Mouse (Mus musculus) ES-Bruce4 (cell line): ENCODE data around the gene Dchs2. TPM values are rescaled to one million over a fixed set of nuclear protein-coding genes. Genes with fewer than 3 reads are reported as not detected.

ENCODE experiments used
- H3K27ac ChIP-seq: 2 replicates; pipeline ENCODE4 v1.5.1; 2012; ENCODE audit warnings: low read length, inconsistent platforms; ENCODE audit not compliant: insufficient read depth
- H3K27me3 ChIP-seq: 2 replicates; pipeline ENCODE4 v1.6.1; 2012; ENCODE audit warnings: mild to moderate bottlenecking, low read length, inconsistent platforms; ENCODE audit not compliant: control insufficient read depth, poor library complexity, insufficient read depth, severe bottlenecking
- H3K36me3 ChIP-seq: 2 replicates; pipeline ENCODE4 v1.6.1; 2012; ENCODE audit warnings: inconsistent platforms, mild to moderate bottlenecking, low read length, moderate library complexity; ENCODE audit not compliant: control insufficient read depth, poor library complexity, insufficient read depth, severe bottlenecking
- H3K4me1 ChIP-seq: one replicate; pipeline ENCODE4 v1.8.1; 2011; ENCODE audit warnings: low read length; ENCODE audit not compliant: control insufficient read depth, insufficient read depth
- H3K4me3 ChIP-seq: 2 replicates; pipeline ENCODE4 v1.5.1; 2011; ENCODE audit warnings: low read depth, mild to moderate bottlenecking, low read length
- H3K9ac ChIP-seq: 2 replicates; pipeline ENCODE4 v1.6.1; 2012; ENCODE audit warnings: low read depth, mild to moderate bottlenecking, inconsistent platforms; ENCODE audit not compliant: poor library complexity, severe bottlenecking
- H3K9me3 ChIP-seq: replicated peaks from 2 replicates; pipeline ENCODE4 v1.6.1; 2012; ENCODE audit warnings: mild to moderate bottlenecking, low read length, inconsistent platforms; ENCODE audit not compliant: control insufficient read depth, poor library complexity, insufficient read depth, severe bottlenecking
- CTCF ChIP-seq: IDR thresholded peaks from one replicate; pipeline ENCODE4 v1.8.1; 2011; ENCODE audit warnings: low read depth, low read length
- EP300 ChIP-seq: IDR thresholded peaks from 2 replicates; pipeline ENCODE4 v1.6.1; 2011; ENCODE audit warnings: low read depth, low read length; ENCODE audit not compliant: insufficient read depth
- POLR2A ChIP-seq: IDR thresholded peaks from one replicate; pipeline ENCODE4 v1.8.1; 2011; ENCODE audit warnings: low read length; ENCODE audit not compliant: insufficient read depth
- polyA plus RNA-seq: library from polyadenylated mRNA; stranded (reverse); fragments of >200 nt; gene quantifications from 2 replicates; pipeline ENCODE4 v1.2.4, GENCODE M21; 2011; ENCODE audit warnings: low read depth; ENCODE audit not compliant: missing spikeins, insufficient read depth, insufficient read length

Dchs2 gene
- polyA plus RNA-seq, 1 experiment: 0.18 TPM

DNA sequence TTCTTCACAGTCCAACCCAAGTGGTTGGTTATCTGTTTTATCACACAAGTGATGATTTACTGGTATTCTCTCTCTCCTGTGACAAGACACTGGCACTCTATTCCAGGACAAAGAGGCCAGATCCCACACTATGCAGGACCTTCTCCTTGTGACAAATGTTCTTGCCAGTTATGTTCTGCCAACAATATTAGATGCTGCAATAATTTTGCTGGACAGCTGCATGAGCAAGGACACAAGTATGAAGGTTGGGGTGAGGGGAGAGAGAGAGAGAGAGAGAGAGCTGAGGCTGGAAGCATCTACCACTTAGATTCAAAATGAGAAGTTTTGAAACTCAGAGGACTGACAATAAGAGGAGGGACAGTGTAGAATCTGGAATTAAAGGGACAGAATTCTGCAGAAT lies 162.7 kb downstream of the Dchs2 start:
- TF ChIP-seq EP300 (no peak), POLR2A (no peak), CTCF (no peak)
- H3K4me1 ChIP-seq: no peaks in the 10 kb centered on the region
- no peak overlapping the region for H3K4me3 ChIP-seq
- no peaks in the 10 kb centered on the region for H3K27me3 ChIP-seq
- H3K36me3 ChIP-seq: no peaks in the 10 kb centered on the region
- H3K9me3 ChIP-seq: no peaks in the 10 kb centered on the region
- no peak overlapping the region for H3K9ac ChIP-seq
- no peak overlapping the region for H3K27ac ChIP-seq

- Histone ChIP-seq H3K27me3 (no peaks in the 10 kb centered on the region), H3K36me3 (no peaks in the 10 kb centered on the region), H3K4me1 (no peaks in the 10 kb centered on the region), H3K4me3 (no peak overlapping the region), H3K9me3 (no peaks in the 10 kb centered on the region), H3K9ac (no peak overlapping the region), H3K27ac (no peak overlapping the region)
- TF ChIP-seq EP300 (no peak), CTCF (no peak), POLR2A (no peak)
Measured at GRCm38 (mm10) chr3:83290953-83291352, 163.2 kb downstream of the Dchs2 start.

DNA sequence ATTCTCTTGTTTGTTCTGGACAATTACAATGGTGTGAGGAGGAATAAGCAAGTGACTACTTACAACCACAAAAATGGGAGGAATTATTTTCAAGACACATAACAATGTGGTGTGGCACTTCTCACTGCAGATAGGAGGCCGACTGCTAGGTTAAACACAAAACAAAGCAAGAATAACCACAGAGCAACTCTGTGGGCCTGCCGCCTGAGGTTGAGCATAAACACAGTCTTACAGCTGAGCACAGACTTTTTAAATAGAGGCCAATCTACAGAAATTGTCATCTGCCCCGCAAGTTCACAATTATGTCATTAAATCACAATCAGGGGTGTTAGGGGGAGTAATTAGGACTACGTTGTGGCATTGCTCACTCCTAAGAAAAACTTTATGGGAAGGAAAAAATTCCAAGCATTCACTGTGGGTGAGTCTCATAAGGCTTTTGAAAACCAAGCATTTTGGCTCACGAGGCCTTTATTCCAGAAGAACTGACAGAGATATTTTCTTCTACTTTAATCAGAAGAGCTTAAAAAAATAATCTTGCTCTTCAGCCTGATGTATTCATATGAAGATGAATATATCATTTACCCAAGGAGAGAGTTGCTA lies 172.1 kb downstream of the Dchs2 start:
- TF ChIP-seq EP300: no peak
- no peak for TF ChIP-seq POLR2A
- TF ChIP-seq CTCF: no peak
- Histone ChIP-seq H3K9me3 (no peaks in the 10 kb centered on the region), H3K36me3 (no peaks in the 10 kb centered on the region), H3K4me1 (no peaks in the 10 kb centered on the region), H3K9ac (no peak overlapping the region), H3K27ac (no peak overlapping the region), H3K4me3 (no peak overlapping the region), H3K27me3 (no peaks in the 10 kb centered on the region)

DNA sequence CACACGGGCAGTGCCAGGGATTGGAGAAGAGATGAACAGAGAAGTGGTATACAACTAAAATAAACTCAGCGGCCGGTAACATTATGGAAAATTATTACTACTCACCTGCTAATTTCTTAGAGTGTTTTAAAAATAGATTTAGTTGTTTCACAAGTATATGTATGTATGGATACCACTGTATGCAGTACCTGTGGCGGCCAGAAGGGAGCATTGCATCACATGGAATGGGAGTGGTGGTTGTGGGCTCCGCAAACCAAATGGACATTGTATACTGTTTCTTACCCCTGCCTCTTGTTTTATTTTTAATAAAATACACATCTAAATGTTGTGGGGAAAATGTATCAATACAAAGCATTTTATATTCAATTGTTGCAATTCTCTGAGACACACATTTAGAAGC lies 176.1 kb downstream of the Dchs2 start:
- H3K27me3 ChIP-seq: no peaks in the 10 kb centered on the region
- H3K9ac ChIP-seq: no peak overlapping the region
- no peaks in the 10 kb centered on the region for H3K4me1 ChIP-seq
- H3K4me3 ChIP-seq: no peak overlapping the region
- peak; percentile 47 for TF ChIP-seq CTCF
- TF ChIP-seq POLR2A: no peak
- no peak overlapping the region for H3K27ac ChIP-seq
- H3K36me3 ChIP-seq: no peaks in the 10 kb centered on the region
- H3K9me3 ChIP-seq: no peaks in the 10 kb centered on the region

DNA sequence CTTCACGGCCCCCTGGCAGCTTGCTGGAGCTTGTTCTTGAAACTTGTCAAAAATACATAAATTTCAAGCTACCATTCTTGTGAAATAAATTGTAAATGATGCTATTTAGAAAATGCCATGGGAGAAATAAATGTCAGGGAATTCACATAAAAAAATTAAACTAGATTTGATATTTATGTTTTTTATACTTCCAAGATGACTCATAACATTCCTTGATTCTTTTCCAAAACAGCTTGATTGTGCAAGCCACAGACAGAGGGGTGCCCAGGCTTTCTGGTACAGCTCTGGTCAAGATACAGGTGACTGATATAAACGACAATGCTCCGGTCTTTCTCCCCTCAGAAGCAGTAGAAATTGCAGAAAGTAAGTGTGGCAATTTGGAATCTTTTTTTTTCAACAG lies 218.2 kb downstream of the Dchs2 start:
- H3K27me3 ChIP-seq: no peaks in the 10 kb centered on the region
- no peak overlapping the region for H3K9ac ChIP-seq
- no peaks in the 10 kb centered on the region; the same call in 1 of the 2 replicates for H3K9me3 ChIP-seq
- H3K36me3 ChIP-seq: no peaks in the 10 kb centered on the region
- no peak overlapping the region for H3K27ac ChIP-seq
- no peak for TF ChIP-seq POLR2A
- TF ChIP-seq CTCF: no peak
- TF ChIP-seq EP300: no peak
- no peaks in the 10 kb centered on the region for H3K4me1 ChIP-seq
- H3K4me3 ChIP-seq: no peak overlapping the region

- Histone ChIP-seq H3K4me3 (no peak overlapping the region), H3K9ac (no peak overlapping the region), H3K9me3 (no peaks in the 10 kb centered on the region), H3K27ac (no peak overlapping the region), H3K27me3 (no peaks in the 10 kb centered on the region), H3K4me1 (no peaks in the 10 kb centered on the region), H3K36me3 (no peaks in the 10 kb centered on the region)
- no peak for TF ChIP-seq POLR2A
- no peak for TF ChIP-seq CTCF
- no peak for TF ChIP-seq EP300
Measured at GRCm38 (mm10) chr3:83368500-83369068, 240.8 kb downstream of the Dchs2 start.
